Mouse (Mus musculus) gonadal fat pad, adult 2 months (tissue): Measurements from ENCODE around the gene Cbll1. TPM values are rescaled to one million over a fixed set of nuclear protein-coding genes. Genes with fewer than 3 reads are reported as not detected.
"Not testable (repeated sequence)": the region's sequence is repeated elsewhere in the genome, so short reads cannot be mapped to it uniquely, and the experiment has no call there.

ENCODE experiments used
- DNase-seq: peaks from one replicate; pipeline ENCODE4 v3.0.0-alpha.2; 2012; ENCODE audit warnings: low read depth
- polyA plus RNA-seq: library from polyadenylated mRNA; depleted of rRNA; stranded (reverse); fragments of >200 nt; gene quantifications from 2 replicates; pipeline ENCODE4 v1.2.3, GENCODE M21; 2012; rRNA removed

Gene Cbll1
- polyA plus RNA-seq, 1 experiment: 3.2 TPM

- DNase-seq: no peak
Measured at GRCm38 (mm10) chr12:31500196-31500595, 780 bp upstream of the Cbll1 start.

DNA sequence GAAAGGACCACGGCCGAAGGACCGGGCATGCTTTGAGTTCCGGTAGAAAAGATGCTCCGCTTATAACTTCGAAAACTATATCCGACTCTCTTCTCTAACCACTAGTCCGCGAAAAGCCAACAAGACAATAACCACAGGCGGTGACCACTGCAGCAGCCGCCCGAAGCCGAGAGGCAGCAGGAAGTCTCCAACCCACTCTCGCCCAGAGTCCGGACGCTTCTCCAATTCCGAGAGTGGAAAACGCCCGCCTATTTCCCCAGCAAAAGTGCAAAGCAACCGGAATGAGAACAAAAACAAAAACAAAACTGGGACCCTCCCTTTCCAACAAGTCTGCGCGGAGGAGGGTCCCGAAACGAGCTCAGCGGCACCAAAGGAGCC lies 491 bp downstream of the Cbll1 start:
- DNase-seq: no peak

DNA sequence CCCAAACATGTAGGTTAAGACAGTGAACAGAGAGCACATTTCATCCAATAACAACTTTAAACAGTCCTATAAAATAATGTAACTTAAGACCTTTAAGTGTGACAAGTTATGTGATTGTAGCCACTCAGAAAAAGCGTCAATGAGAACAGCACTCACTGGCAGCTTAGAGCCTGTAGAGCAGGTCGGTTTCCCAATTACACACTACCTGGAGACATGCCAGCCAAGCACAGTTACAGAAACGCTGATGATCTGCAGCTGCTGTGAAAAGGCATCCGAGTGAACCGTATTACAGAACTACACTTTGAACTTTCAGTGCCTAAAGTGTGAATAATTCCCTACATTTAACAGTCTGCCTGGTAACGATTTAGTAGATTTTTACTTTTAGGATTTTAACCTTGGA lies 13.0 kb downstream of the Cbll1 start:
- DNase-seq: peak; percentile 31

GRCm38 (mm10) chr12:31478182-31478581 lies 21.2 kb downstream of the Cbll1 start:
- not testable (repeated sequence) for DNase-seq

DNA sequence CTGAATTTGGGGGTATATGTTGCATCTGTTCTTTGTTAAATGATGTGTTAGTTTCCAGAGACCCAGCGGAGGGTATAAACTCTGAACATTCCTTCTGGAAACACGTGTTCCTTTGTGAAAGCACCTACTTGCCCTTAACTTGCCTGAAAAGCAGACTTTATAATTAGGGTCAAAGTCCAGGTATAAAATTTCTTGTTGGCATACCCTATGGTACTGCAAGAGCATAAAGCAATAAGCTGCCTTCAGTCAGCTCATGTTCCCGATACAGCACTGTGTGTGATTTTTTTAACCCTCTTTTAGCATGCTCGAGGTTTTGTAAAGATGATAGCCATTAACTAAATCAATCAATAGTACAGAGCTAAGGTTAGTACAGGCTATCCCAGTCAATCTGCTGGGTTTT lies 36.8 kb downstream of the Cbll1 start:
- DNase-seq: no peak

- DNase-seq: no peak
Measured at GRCm38 (mm10) chr12:31461371-31461770, 38.0 kb downstream of the Cbll1 start.

- not testable (repeated sequence) for DNase-seq
Measured at GRCm38 (mm10) chr12:31460270-31460669, 39.1 kb downstream of the Cbll1 start.

GRCm38 (mm10) chr12:31458474-31458873 lies 40.9 kb downstream of the Cbll1 start:
- DNase-seq: peak; percentile 4

GRCm38 (mm10) chr12:31456271-31456670 lies 43.1 kb downstream of the Cbll1 start:
- no peak for DNase-seq

GRCm38 (mm10) chr12:31449341-31449740 lies 50.1 kb downstream of the Cbll1 start:
- no peak for DNase-seq

GRCm38 (mm10) chr12:31444827-31445226 lies 54.6 kb downstream of the Cbll1 start:
- no peak for DNase-seq

GRCm38 (mm10) chr12:31444131-31444546 lies 55.3 kb downstream of the Cbll1 start:
- no peak for DNase-seq

- DNase-seq: no peak
Measured at GRCm38 (mm10) chr12:31439612-31440011, 59.8 kb downstream of the Cbll1 start.

DNA sequence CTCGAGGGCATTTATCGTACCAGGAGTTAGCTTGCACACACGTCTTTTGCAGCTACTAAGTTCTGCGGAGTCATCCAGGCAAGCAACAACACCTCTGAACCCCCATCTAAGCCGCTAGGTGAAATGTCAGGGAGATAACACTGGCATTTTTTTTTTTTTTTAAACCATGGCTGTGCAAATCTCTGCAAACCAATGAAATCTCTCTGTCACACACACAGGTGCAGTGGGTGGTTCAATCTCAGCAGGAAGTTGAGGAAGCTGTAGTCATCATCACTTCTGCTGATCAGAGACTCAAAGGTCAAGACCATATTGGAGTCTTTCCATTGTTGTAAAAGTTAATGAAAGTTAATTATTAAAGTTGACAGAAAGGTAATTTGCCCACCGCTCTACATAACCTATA lies 61.6 kb downstream of the Cbll1 start:
- DNase-seq: no peak

Other genes starting within 250 kb of the Cbll1 start
- gene Lamb1, start 234.4 kb downstream of the Cbll1 start, polyA plus RNA-seq: 38.9 and 45.8 TPM in 2 replicates
- gene Dld, start 148.2 kb downstream of the Cbll1 start, polyA plus RNA-seq: 31.0 and 33.3 TPM in 2 replicates
- 6.8 and 8.9 TPM in 2 replicates for gene Slc26a3, start 108.7 kb downstream of the Cbll1 start, polyA plus RNA-seq
- gene Slc26a4, start 60.4 kb upstream of the Cbll1 start, polyA plus RNA-seq: not detected in 2 replicates
- 3.9 and 4.3 TPM in 2 replicates for gene Bcap29, start 135.0 kb upstream of the Cbll1 start, polyA plus RNA-seq
- 2.8 and 3.6 TPM in 2 replicates for gene Dus4l, start 155.2 kb upstream of the Cbll1 start, polyA plus RNA-seq
- gene Cog5, start 155.3 kb upstream of the Cbll1 start, polyA plus RNA-seq: 24.5 and 25.6 TPM in 2 replicates
- not detected in 2 replicates for gene Gpr22, start 214.3 kb upstream of the Cbll1 start, polyA plus RNA-seq